Comparison of ENCODE assay signal across 8 mouse cellular contexts in genomic region chr10:70563636-70564035, GRCm38 (mm10).
DNase-seq lines count a peak whose midpoint lies in the region; ATAC-seq and TF ChIP-seq lines count a peak whose summit lies in the region.

No protein-coding gene starts in this region.

- no peak for ATAC-seq in forebrain, embryonic 14.5 days
- ATAC-seq in liver, embryonic 14.5 days (ENCODE audit: insufficient read depth): no peak
- no peak for ATAC-seq in granulocyte monocyte progenitor cell, adult 5-6 weeks (replicated peaks; ENCODE audit: poor library complexity, severe bottlenecking)

- no peaks in the 10 kb centered on the region for H3K27me3 ChIP-seq in forebrain, embryonic 14.5 days (replicated peaks; ENCODE audit: control insufficient read depth, insufficient read depth, low read length)
- no peaks in the 10 kb centered on the region for H3K27me3 ChIP-seq in liver, embryonic 14.5 days (ENCODE audit: control insufficient read depth, insufficient read depth, low read length)

- TF ChIP-seq CTCF in liver, embryonic 14.5 days (IDR thresholded peaks at IDR 0.05; ENCODE audit: low read depth): peak; percentile 53

- H3K4me1 ChIP-seq in forebrain, embryonic 14.5 days (ENCODE audit: control insufficient read depth, insufficient read depth, low read length): no peaks in the 10 kb centered on the region
- no peaks in the 10 kb centered on the region for H3K4me1 ChIP-seq in liver, embryonic 14.5 days (replicated peaks; ENCODE audit: control insufficient read depth in 2 of 2, insufficient read depth in 2 of 2, low read length in 1 of 2)

- H3K9me3 ChIP-seq in forebrain, embryonic 14.5 days (replicated peaks; ENCODE audit: control insufficient read depth, low read length): no peaks in the 10 kb centered on the region
- no peaks in the 10 kb centered on the region for H3K9me3 ChIP-seq in liver, embryonic 14.5 days (ENCODE audit: control insufficient read depth, low read length)

- H3K27ac ChIP-seq in forebrain, embryonic 14.5 days (ENCODE audit: low read depth, low read length): no peak overlapping the region
- no peak overlapping the region for H3K27ac ChIP-seq in liver, embryonic 14.5 days

- no peak overlapping the region for H3K9ac ChIP-seq in forebrain, embryonic 14.5 days (ENCODE audit: low read length)
- no peak overlapping the region for H3K9ac ChIP-seq in liver, embryonic 14.5 days (replicated peaks)

- 26% methylated on average over 3 of the region's 3 CpGs for WGBS in forebrain, embryonic 14.5 days
- 16% methylated on average over 3 of the region's 3 CpGs for WGBS in liver, embryonic 14.5 days (ENCODE audit: insufficient replicate concordance)

- no peak for TF ChIP-seq EP300 in liver, embryonic 14.5 days (IDR thresholded peaks at IDR 0.05; ENCODE audit: low read depth)

- peaks cover 36% of the 10 kb centered on the region for H3K36me3 ChIP-seq in forebrain, embryonic 14.5 days (ENCODE audit: control insufficient read depth, insufficient read depth, low read length)
- H3K36me3 ChIP-seq in liver, embryonic 14.5 days (replicated peaks; ENCODE audit: control insufficient read depth, insufficient read depth, low read depth): no peaks in the 10 kb centered on the region

- no peak overlapping the region for H3K4me2 ChIP-seq in forebrain, embryonic 14.5 days (ENCODE audit: low read length)
- no peak overlapping the region for H3K4me2 ChIP-seq in liver, embryonic 14.5 days (ENCODE audit: low read depth)

- DNase-seq in ovary, postnatal 10 days (ENCODE audit: low spot score): peak; percentile 56
- no peak for DNase-seq in ovary, adult 18-20 months (ENCODE audit: low spot score)
- DNase-seq in brain, adult 2 months (ENCODE audit: low read depth, low spot score): peak; percentile 86
- DNase-seq in forebrain, embryonic 14.5 days (ENCODE audit: low spot score): peak; percentile 84
- peak; percentile 71 for DNase-seq in kidney, postnatal 14 days
- DNase-seq in liver, embryonic 14.5 days (ENCODE audit: low read depth in 3 of 3, low spot score in 3 of 3): no peak
- peak; percentile 63 for DNase-seq in right cerebral cortex, postnatal 25 days

- no peak overlapping the region for H3K4me3 ChIP-seq in forebrain, embryonic 14.5 days (ENCODE audit: low read depth, low read length)
- H3K4me3 ChIP-seq in liver, embryonic 14.5 days (ENCODE audit: insufficient read depth in 1 of 2, low read depth in 2 of 2, low read length in 2 of 2): no peak overlapping the region

Comparison
In these comparisons a context has a peak if more than half of its experiments do, and no peak if none do; other contexts are left out.
1. DNase-seq: peak in ovary, postnatal 10 days (single experiment), brain, adult 2 months (single experiment), forebrain, embryonic 14.5 days (single experiment), kidney, postnatal 14 days (single experiment) and right cerebral cortex, postnatal 25 days (single experiment); none in ovary, adult 18-20 months (single experiment) and liver, embryonic 14.5 days (0 of 3).